Mouse (Mus musculus): ENCODE measurements around the gene Sppl2b. TPM values are rescaled to one million over a fixed set of nuclear protein-coding genes. Genes with fewer than 3 reads are reported as not detected.
"Not testable (repeated sequence)": the region's sequence is repeated elsewhere in the genome, so short reads cannot be mapped to it uniquely, and the experiment has no call there.

Gene Sppl2b
- total and polyA plus RNA-seq, 2 experiments from 2014 or later, result 74.4 to 90.3 TPM

- H3K27ac ChIP-seq (ENCODE audit: low read depth, low read length); H3K4me2 ChIP-seq (ENCODE audit: low read depth); H3K4me3 ChIP-seq (ENCODE audit: low read depth, low read length); DNase-seq; H3K9ac ChIP-seq; ATAC-seq; H3K4me1 ChIP-seq (ENCODE audit: insufficient read depth); H3K27me3 ChIP-seq (ENCODE audit: insufficient read depth, low read length); H3K36me3 ChIP-seq (ENCODE audit: insufficient read depth); H3K9me3 ChIP-seq (ENCODE audit: low read length): not testable (repeated sequence)
- peak; percentile 26; the same call in 1 of the 2 replicates for TF ChIP-seq CTCF (IDR thresholded peaks at IDR 0.05; ENCODE audit: low read depth)
- 79% methylated on average over 7 of the region's 7 CpGs for WGBS
Measured at GRCm38 (mm10) chr10:80817955-80818354, 37.1 kb upstream of the Sppl2b start.

GRCm38 (mm10) chr10:80818599-80819281 is 36.3 kb upstream of the Sppl2b start:
- no peaks in the 10 kb centered on the region for H3K36me3 ChIP-seq (ENCODE audit: insufficient read depth)
- no peak for TF ChIP-seq CTCF (IDR thresholded peaks at IDR 0.05; ENCODE audit: low read depth)
- DNase-seq (no peak), ATAC-seq (no peak)
- no peak overlapping the region for H3K27ac ChIP-seq (ENCODE audit: low read depth, low read length)
- no peak overlapping the region for H3K9ac ChIP-seq
- WGBS, result 56% methylated on average over 6 of the region's 6 CpGs
- H3K4me2 ChIP-seq (ENCODE audit: low read depth), result no peak overlapping the region
- no peak overlapping the region for H3K4me3 ChIP-seq (ENCODE audit: low read depth, low read length)
- no peaks in the 10 kb centered on the region for H3K9me3 ChIP-seq (ENCODE audit: low read length)
- H3K27me3 ChIP-seq (ENCODE audit: insufficient read depth, low read length), result no peaks in the 10 kb centered on the region
- no peaks in the 10 kb centered on the region for H3K4me1 ChIP-seq (ENCODE audit: insufficient read depth)

- H3K27me3 ChIP-seq (ENCODE audit: insufficient read depth, low read length), result no peaks in the 10 kb centered on the region
- TF ChIP-seq CTCF (IDR thresholded peaks at IDR 0.05; ENCODE audit: low read depth), result no peak
- H3K4me3 ChIP-seq (ENCODE audit: low read depth, low read length), result no peak overlapping the region
- H3K36me3 ChIP-seq (ENCODE audit: insufficient read depth), result no peaks in the 10 kb centered on the region
- no peak overlapping the region for H3K9ac ChIP-seq
- H3K27ac ChIP-seq (ENCODE audit: low read depth, low read length), result no peak overlapping the region
- H3K4me1 ChIP-seq (ENCODE audit: insufficient read depth), result no peaks in the 10 kb centered on the region
- no peaks in the 10 kb centered on the region for H3K9me3 ChIP-seq (ENCODE audit: low read length)
- DNase-seq (no peak), ATAC-seq (no peak)
- no peak overlapping the region for H3K4me2 ChIP-seq (ENCODE audit: low read depth)
- WGBS, result 56% methylated on average over 3 of the region's 3 CpGs
Measured at GRCm38 (mm10) chr10:80819406-80819805, 35.7 kb upstream of the Sppl2b start.

- Histone ChIP-seq H3K4me1 (ENCODE audit: insufficient read depth) (no peaks in the 10 kb centered on the region), H3K9ac (no peak overlapping the region), H3K27me3 (ENCODE audit: insufficient read depth, low read length) (no peaks in the 10 kb centered on the region), H3K9me3 (ENCODE audit: low read length) (no peaks in the 10 kb centered on the region), H3K4me2 (ENCODE audit: low read depth) (no peak overlapping the region), H3K4me3 (ENCODE audit: low read depth, low read length) (no peak overlapping the region), H3K27ac (ENCODE audit: low read depth, low read length) (no peak overlapping the region), H3K36me3 (ENCODE audit: insufficient read depth) (no peaks in the 10 kb centered on the region)
- TF ChIP-seq CTCF (IDR thresholded peaks at IDR 0.05; ENCODE audit: low read depth), result peak; percentile 66
- DNase-seq, result no peak
- WGBS, result 39% methylated on average over 2 of the region's 2 CpGs
- ATAC-seq, result no peak
Measured at GRCm38 (mm10) chr10:80821991-80822390, 33.1 kb upstream of the Sppl2b start.

GRCm38 (mm10) chr10:80822528-80822927 is 32.5 kb upstream of the Sppl2b start:
- Histone ChIP-seq H3K4me1 (ENCODE audit: insufficient read depth) (no peaks in the 10 kb centered on the region), H3K36me3 (ENCODE audit: insufficient read depth) (no peaks in the 10 kb centered on the region), H3K9me3 (ENCODE audit: low read length) (no peaks in the 10 kb centered on the region), H3K27me3 (ENCODE audit: insufficient read depth, low read length) (no peaks in the 10 kb centered on the region), H3K27ac (ENCODE audit: low read depth, low read length) (no peak overlapping the region), H3K4me2 (ENCODE audit: low read depth) (no peak overlapping the region), H3K9ac (no peak overlapping the region), H3K4me3 (ENCODE audit: low read depth, low read length) (no peak overlapping the region)
- ATAC-seq, result no peak
- 88% methylated on average over 5 of the region's 5 CpGs for WGBS
- no peak for DNase-seq
- no peak for TF ChIP-seq CTCF (IDR thresholded peaks at IDR 0.05; ENCODE audit: low read depth)

- Histone ChIP-seq H3K36me3 (ENCODE audit: insufficient read depth) (no peaks in the 10 kb centered on the region), H3K9me3 (ENCODE audit: low read length) (no peaks in the 10 kb centered on the region), H3K27ac (ENCODE audit: low read depth, low read length) (no peak overlapping the region), H3K4me2 (ENCODE audit: low read depth) (no peak overlapping the region), H3K4me1 (ENCODE audit: insufficient read depth) (no peaks in the 10 kb centered on the region), H3K27me3 (ENCODE audit: insufficient read depth, low read length) (no peaks in the 10 kb centered on the region), H3K4me3 (ENCODE audit: low read depth, low read length) (no peak overlapping the region), H3K9ac (no peak overlapping the region)
- ATAC-seq (no peak), DNase-seq (no peak)
- TF ChIP-seq CTCF (IDR thresholded peaks at IDR 0.05; ENCODE audit: low read depth), result no peak
- 78% methylated on average over 1 of the region's 1 CpGs for WGBS
Measured at GRCm38 (mm10) chr10:80823316-80823715, 31.8 kb upstream of the Sppl2b start.

- H3K36me3 ChIP-seq (ENCODE audit: insufficient read depth), result peaks cover under 1% of the 10 kb centered on the region; the same call in 1 of the 2 replicates
- H3K9me3 ChIP-seq (ENCODE audit: low read length), result no peaks in the 10 kb centered on the region
- no peaks in the 10 kb centered on the region for H3K27me3 ChIP-seq (ENCODE audit: insufficient read depth, low read length)
- H3K4me2 ChIP-seq (ENCODE audit: low read depth), result no peak overlapping the region
- no peak overlapping the region for H3K27ac ChIP-seq (ENCODE audit: low read depth, low read length)
- H3K9ac ChIP-seq, result no peak overlapping the region
- H3K4me1 ChIP-seq (ENCODE audit: insufficient read depth), result no peaks in the 10 kb centered on the region
- 66% methylated on average over 8 of the region's 8 CpGs for WGBS
- DNase-seq, result no peak
- no peak overlapping the region for H3K4me3 ChIP-seq (ENCODE audit: low read depth, low read length)
- TF ChIP-seq CTCF (IDR thresholded peaks at IDR 0.05; ENCODE audit: low read depth), result no peak
- ATAC-seq, result no peak
Measured at GRCm38 (mm10) chr10:80823847-80824643, 31.0 kb upstream of the Sppl2b start.
